Mouse (Mus musculus): Measurements from ENCODE around the gene Spesp1. TPM values are rescaled to one million over a fixed set of nuclear protein-coding genes. Genes with fewer than 3 reads are reported as not detected.

The Spesp1 gene
- polyA plus RNA-seq, 1 experiment from 2014 or later, result not detected

DNA sequence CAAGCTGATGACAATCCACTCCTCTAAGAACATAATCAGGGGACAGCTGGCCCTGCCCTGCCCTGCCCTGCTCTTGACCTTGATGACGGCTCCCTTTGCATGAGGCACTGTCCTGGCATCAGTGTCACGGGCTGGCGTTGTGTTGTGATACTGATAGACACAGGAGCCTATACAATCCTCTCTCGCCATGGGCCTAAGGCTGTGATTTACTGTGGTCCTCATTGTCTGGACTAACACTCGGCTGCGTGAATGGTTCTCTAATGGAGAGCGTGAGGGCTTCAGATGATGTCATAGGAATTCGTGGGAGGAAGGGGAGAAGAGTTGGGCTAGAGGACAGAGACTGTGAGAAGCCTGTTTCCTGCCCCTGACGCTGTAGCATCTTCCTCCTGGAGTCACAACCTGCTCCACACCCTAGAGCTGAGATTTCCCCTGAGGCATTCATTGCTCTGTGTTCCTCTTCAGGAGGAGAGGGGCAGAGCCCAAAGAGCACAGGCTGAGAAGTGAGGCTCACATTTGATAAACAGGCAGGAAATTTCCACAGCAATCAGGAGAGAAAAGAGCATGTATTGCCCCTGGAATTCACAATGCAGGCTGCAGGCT, 44.5 kb downstream of the Spesp1 start:
- Histone ChIP-seq H3K36me3 (ENCODE audit: control insufficient read depth, insufficient read depth, low read length) (no peaks in the 10 kb centered on the region), H3K27me3 (ENCODE audit: control insufficient read depth, insufficient read depth, low read length) (no peaks in the 10 kb centered on the region), H3K9ac (replicated peaks; ENCODE audit: low read depth, low read length) (no peak overlapping the region), H3K4me3 (ENCODE audit: low read depth, low read length) (no peak overlapping the region), H3K4me2 (ENCODE audit: low read depth, low read length) (no peak overlapping the region), H3K4me1 (ENCODE audit: control insufficient read depth, insufficient read depth, low read length) (no peaks in the 10 kb centered on the region), H3K27ac (ENCODE audit: low read depth, low read length) (no peak overlapping the region), H3K9me3 (ENCODE audit: control insufficient read depth, low read length) (no peaks in the 10 kb centered on the region)
- ATAC-seq (ENCODE audit: low read depth), result no peak
- 13% methylated on average over 9 of the region's 9 CpGs for WGBS

DNA sequence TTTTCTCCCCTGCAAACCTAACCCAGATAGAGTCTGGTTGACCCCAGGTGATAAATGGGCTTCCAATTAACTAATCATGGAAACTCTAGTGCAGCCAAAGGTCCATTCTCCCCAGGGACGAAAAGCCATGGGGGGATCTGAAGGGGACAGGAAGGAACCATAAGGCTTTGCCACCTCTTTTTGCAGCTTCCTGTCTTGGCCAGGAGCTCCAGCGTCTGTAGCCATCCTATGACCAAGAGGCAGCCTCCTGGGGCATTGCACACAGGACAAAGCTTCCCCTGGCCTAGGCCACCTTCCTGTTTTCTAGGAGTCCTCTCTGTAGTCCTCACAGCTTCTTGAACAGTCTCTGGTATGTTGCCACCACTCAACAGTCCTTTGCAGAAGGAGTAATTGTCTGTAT, 46.5 kb downstream of the Spesp1 start:
- H3K4me3 ChIP-seq (ENCODE audit: low read depth, low read length), result no peak overlapping the region
- H3K4me1 ChIP-seq (ENCODE audit: control insufficient read depth, insufficient read depth, low read length), result no peaks in the 10 kb centered on the region
- H3K9me3 ChIP-seq (ENCODE audit: control insufficient read depth, low read length), result no peaks in the 10 kb centered on the region
- no peak overlapping the region for H3K27ac ChIP-seq (ENCODE audit: low read depth, low read length)
- no peak overlapping the region for H3K4me2 ChIP-seq (ENCODE audit: low read depth, low read length)
- no peak overlapping the region for H3K9ac ChIP-seq (replicated peaks; ENCODE audit: low read depth, low read length)
- no peak for ATAC-seq (ENCODE audit: low read depth)
- 88% methylated on average over 2 of the region's 2 CpGs for WGBS
- H3K36me3 ChIP-seq (ENCODE audit: control insufficient read depth, insufficient read depth, low read length), result no peaks in the 10 kb centered on the region
- no peaks in the 10 kb centered on the region for H3K27me3 ChIP-seq (ENCODE audit: control insufficient read depth, insufficient read depth, low read length)

DNA sequence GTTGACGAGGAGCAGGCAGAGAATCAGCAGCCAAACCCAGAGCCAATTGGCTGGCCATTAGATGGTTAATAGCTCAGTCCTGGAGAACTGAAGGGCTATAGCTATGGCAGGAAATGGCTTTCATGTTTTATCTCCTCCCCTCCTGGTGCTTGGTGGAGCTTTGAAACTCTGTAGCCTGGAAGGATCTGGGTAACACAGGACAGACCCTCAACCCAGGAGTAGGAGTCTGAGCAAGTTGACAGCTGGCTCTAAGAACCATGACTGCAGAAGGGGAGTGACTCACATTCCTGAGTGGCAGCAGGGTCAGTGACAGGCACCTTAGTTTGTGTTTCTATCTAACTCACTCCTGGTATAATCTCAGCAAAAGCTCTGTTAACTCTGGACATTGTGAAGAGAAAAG, 49.4 kb downstream of the Spesp1 start:
- ATAC-seq (ENCODE audit: low read depth), result no peak
- Histone ChIP-seq H3K36me3 (ENCODE audit: control insufficient read depth, insufficient read depth, low read length) (no peaks in the 10 kb centered on the region), H3K9me3 (ENCODE audit: control insufficient read depth, low read length) (no peaks in the 10 kb centered on the region), H3K4me1 (ENCODE audit: control insufficient read depth, insufficient read depth, low read length) (no peaks in the 10 kb centered on the region), H3K9ac (replicated peaks; ENCODE audit: low read depth, low read length) (no peak overlapping the region), H3K4me2 (ENCODE audit: low read depth, low read length) (no peak overlapping the region), H3K27me3 (ENCODE audit: control insufficient read depth, insufficient read depth, low read length) (no peaks in the 10 kb centered on the region), H3K27ac (ENCODE audit: low read depth, low read length) (no peak overlapping the region), H3K4me3 (ENCODE audit: low read depth, low read length) (no peak overlapping the region)
- WGBS, result 36% methylated on average over 1 of the region's 1 CpGs

DNA sequence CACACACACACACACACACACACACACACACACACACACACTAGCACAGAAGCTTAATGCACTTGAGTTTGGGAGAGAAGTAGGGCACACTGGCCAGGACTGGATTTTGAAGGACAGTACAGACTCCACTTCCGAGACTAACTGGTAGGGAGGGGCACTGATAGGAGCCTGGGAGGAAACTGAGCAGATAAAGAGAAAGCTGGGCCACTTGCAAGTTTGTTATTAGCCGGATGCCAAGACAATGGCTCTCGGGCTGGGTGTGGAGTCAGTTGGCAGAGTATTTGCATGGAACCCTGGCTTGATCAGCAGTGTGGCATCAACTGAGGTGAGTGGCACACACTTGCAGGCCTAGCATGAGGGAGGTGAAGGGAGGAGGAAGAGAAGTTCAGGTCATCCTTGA, 51.0 kb downstream of the Spesp1 start:
- WGBS, result 78% methylated on average over 3 of the region's 3 CpGs
- H3K9me3 ChIP-seq (ENCODE audit: control insufficient read depth, low read length), result no peaks in the 10 kb centered on the region
- H3K9ac ChIP-seq (replicated peaks; ENCODE audit: low read depth, low read length), result no peak overlapping the region
- no peak overlapping the region for H3K4me2 ChIP-seq (ENCODE audit: low read depth, low read length)
- H3K27me3 ChIP-seq (ENCODE audit: control insufficient read depth, insufficient read depth, low read length), result no peaks in the 10 kb centered on the region
- no peaks in the 10 kb centered on the region for H3K36me3 ChIP-seq (ENCODE audit: control insufficient read depth, insufficient read depth, low read length)
- H3K4me1 ChIP-seq (ENCODE audit: control insufficient read depth, insufficient read depth, low read length), result no peaks in the 10 kb centered on the region
- H3K27ac ChIP-seq (ENCODE audit: low read depth, low read length), result no peak overlapping the region
- no peak for ATAC-seq (ENCODE audit: low read depth)
- no peak overlapping the region for H3K4me3 ChIP-seq (ENCODE audit: low read depth, low read length)

DNA sequence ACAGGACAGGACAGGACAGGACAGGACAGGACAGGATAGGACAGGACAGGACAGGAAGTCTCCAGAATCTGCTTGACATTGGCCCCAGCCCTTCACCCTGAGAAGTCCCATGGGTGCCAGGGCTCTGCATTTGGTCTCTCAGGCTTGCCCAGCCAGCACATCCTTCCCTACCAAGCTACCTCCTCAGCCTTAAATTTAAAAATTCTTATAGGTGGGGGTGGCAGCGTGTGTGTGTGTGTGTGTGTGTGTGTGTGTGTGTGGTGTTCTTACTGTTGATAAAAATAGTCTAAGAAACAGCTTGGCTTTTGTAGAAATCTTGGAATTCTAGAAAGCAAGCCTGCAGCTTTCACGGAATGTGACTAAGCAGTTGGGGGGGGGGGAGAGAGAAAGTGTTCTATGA, 52.0 kb downstream of the Spesp1 start:
- no peak for ATAC-seq (ENCODE audit: low read depth)

DNA sequence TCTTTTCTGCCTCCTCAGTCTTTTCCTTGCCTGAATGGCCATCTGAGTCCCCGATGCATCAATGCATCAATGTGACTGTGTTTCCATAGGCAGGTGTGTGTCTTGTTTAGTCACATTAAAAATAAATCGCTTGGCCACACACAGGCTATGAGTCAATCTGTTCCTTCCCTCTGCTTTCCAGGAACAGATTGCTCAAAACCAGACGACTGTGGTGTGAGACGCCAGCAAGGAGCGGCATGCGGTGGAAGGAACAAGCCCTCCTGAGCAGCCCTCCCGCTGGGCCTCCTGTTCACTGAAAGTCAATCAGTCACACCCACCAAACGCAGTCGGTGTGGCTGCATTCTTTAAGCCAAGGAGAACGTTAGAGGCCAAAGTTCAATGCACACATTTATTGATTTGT, 59.5 kb downstream of the Spesp1 start:
- Histone ChIP-seq H3K27ac (ENCODE audit: low read depth, low read length) (no peak overlapping the region), H3K9ac (replicated peaks; ENCODE audit: low read depth, low read length) (no peak overlapping the region)
- no peak for ATAC-seq (ENCODE audit: low read depth)

More for the DNA sequence above, 52.0 kb downstream of the Spesp1 start:
- Histone ChIP-seq H3K4me2 (ENCODE audit: low read depth, low read length) (no peak overlapping the region), H3K27ac (ENCODE audit: low read depth, low read length) (no peak overlapping the region), H3K4me1 (ENCODE audit: control insufficient read depth, insufficient read depth, low read length) (no peaks in the 10 kb centered on the region), H3K36me3 (ENCODE audit: control insufficient read depth, insufficient read depth, low read length) (no peaks in the 10 kb centered on the region), H3K9me3 (ENCODE audit: control insufficient read depth, low read length) (no peaks in the 10 kb centered on the region), H3K4me3 (ENCODE audit: low read depth, low read length) (no peak overlapping the region), H3K9ac (replicated peaks; ENCODE audit: low read depth, low read length) (no peak overlapping the region), H3K27me3 (ENCODE audit: control insufficient read depth, insufficient read depth, low read length) (no peaks in the 10 kb centered on the region)
- 80% methylated on average over 2 of the region's 2 CpGs for WGBS

DNA sequence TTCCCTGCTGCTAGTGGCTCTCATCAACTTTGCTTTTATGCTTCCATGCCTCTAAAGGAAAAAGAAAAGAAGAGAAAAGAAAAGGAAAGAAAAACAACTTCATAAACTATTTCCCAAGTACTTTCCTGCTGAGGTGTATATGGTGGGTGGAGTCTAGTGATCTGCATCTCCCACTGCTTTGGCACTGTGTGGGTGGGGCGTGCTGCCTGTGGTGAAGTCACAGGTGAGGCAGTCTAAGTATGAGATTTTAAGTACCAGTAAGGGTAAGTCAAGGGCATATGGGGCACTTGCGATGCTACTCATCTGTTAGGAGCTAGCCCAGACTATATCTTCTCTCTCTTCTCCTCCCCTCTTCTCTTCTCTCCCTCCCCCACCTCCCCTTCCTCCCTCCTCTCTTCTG, 60.0 kb downstream of the Spesp1 start:
- 83% methylated on average over 2 of the region's 2 CpGs for WGBS
- H3K4me3 ChIP-seq (ENCODE audit: low read depth, low read length), result no peak overlapping the region
- no peaks in the 10 kb centered on the region for H3K9me3 ChIP-seq (ENCODE audit: control insufficient read depth, low read length)
- H3K4me1 ChIP-seq (ENCODE audit: control insufficient read depth, insufficient read depth, low read length), result peaks cover 5% of the 10 kb centered on the region; the same call in 1 of the 2 replicates
- no peak overlapping the region for H3K27ac ChIP-seq (ENCODE audit: low read depth, low read length)
- no peaks in the 10 kb centered on the region for H3K36me3 ChIP-seq (ENCODE audit: control insufficient read depth, insufficient read depth, low read length)
- no peak overlapping the region for H3K9ac ChIP-seq (replicated peaks; ENCODE audit: low read depth, low read length)
- H3K4me2 ChIP-seq (ENCODE audit: low read depth, low read length), result no peak overlapping the region
- no peaks in the 10 kb centered on the region for H3K27me3 ChIP-seq (ENCODE audit: control insufficient read depth, insufficient read depth, low read length)
- ATAC-seq (ENCODE audit: low read depth), result no peak

More for the DNA sequence above, 59.5 kb downstream of the Spesp1 start:
- H3K4me3 ChIP-seq (ENCODE audit: low read depth, low read length), result no peak overlapping the region
- no peaks in the 10 kb centered on the region for H3K36me3 ChIP-seq (ENCODE audit: control insufficient read depth, insufficient read depth, low read length)
- peaks cover 5% of the 10 kb centered on the region; the same call in 1 of the 2 replicates for H3K4me1 ChIP-seq (ENCODE audit: control insufficient read depth, insufficient read depth, low read length)
- no peaks in the 10 kb centered on the region for H3K27me3 ChIP-seq (ENCODE audit: control insufficient read depth, insufficient read depth, low read length)
- WGBS, result 8% methylated on average over 10 of the region's 10 CpGs
- H3K9me3 ChIP-seq (ENCODE audit: control insufficient read depth, low read length), result no peaks in the 10 kb centered on the region
- no peak overlapping the region for H3K4me2 ChIP-seq (ENCODE audit: low read depth, low read length)

Small RNA genes within 50 kb of the gene (microRNA-seq; reads per million reads assigned to microRNA genes)
- not detected for gene Gm25603

Other genes with a start within 250 kb of the Spesp1 start
- gene Glce, start 159.6 kb downstream of the Spesp1 start, polyA plus RNA-seq (2014; fragmentation: Nextera tagmentation; extraction: Ambion mirVana), result 25.1 and 32.6 TPM in 2 replicates
- gene Anp32a, start 59.1 kb upstream of the Spesp1 start, polyA plus RNA-seq (2014; fragmentation: Nextera tagmentation; extraction: Ambion mirVana), result 69.7 and 77.4 TPM in 2 replicates